Mouse (Mus musculus): ENCODE results near the gene Gm16223.

GRCm38 (mm10) chr5:42055151-42055550 is 12.6 kb upstream of the Gm16223 start:
- TF ChIP-seq CTCF (IDR thresholded peaks at IDR 0.05; ENCODE audit: extremely low read depth, insufficient read length, insufficient replicate concordance, low read depth, low read length) (no peak), POLR2A (IDR thresholded peaks at IDR 0.05; ENCODE audit: low read depth, low read length) (no peak)
